Mouse (Mus musculus): ENCODE data around the gene Lta.

DNA sequence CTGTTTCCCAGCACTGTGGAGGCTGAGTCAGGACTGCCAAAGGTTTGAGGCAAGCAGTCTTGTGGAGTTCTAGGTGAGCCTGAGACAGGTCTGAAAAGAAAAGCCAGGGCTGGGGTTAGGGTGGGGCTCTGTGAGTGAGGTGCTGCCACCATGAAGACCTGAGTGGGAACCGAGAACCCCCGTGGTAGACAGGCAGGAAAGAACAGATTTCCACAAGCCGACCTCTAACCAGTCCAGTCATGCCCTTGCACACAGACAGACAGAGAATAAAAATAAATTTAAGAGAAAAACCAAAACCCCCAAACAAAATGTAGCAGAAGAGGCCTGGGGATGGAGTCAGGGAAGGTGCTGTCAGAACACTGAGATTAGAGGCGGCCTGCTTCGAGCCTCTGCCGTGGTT lies 29.8 kb downstream of the Lta start:
- TF ChIP-seq CTCF (IDR thresholded peaks at IDR 0.05; ENCODE audit: low read depth) = no peak
- TF ChIP-seq EP300 (IDR thresholded peaks at IDR 0.05; ENCODE audit: low read depth) = no peak
